Mouse (Mus musculus): ENCODE measurements at regions not wholly inside any gene's neighbourhood (a gene's known extent, or its start where the extent isn't known, plus 50 kb on each side); places are given as distances from the start of the nearest gene placed in this dataset.
A peak's percentile ranks its signal among the peaks of the same experiment; 100 is the strongest.

GRCm38 (mm10) chr1:132820136-132820535, 59.9 kb upstream of the Lrrn2 start:
- DNase-seq (ENCODE audit: low spot score in 2 of 2): no peak

- peak; percentile 34 to 38 for DNase-seq (ENCODE audit: low spot score in 2 of 2)
These were observed 61.8 kb upstream of the Lrrn2 start for GRCm38 (mm10) chr1:132818296-132818695.

GRCm38 (mm10) chr1:132817366-132817765, 62.7 kb upstream of the Lrrn2 start:
- DNase-seq (ENCODE audit: low spot score in 2 of 2): no peak

GRCm38 (mm10) chr1:132805543-132805942, 63.9 kb upstream of the Nfasc start:
- no peak for DNase-seq (ENCODE audit: low spot score in 2 of 2)

GRCm38 (mm10) chr1:132803842-132804241, 62.2 kb upstream of the Nfasc start:
- DNase-seq (ENCODE audit: low spot score in 2 of 2): no peak

GRCm38 (mm10) chr1:132802380-132802779, 60.8 kb upstream of the Nfasc start:
- peak; percentile 39 to 43 for DNase-seq (ENCODE audit: low spot score in 2 of 2)

- DNase-seq (ENCODE audit: low spot score in 2 of 2): no peak
These were observed 58.7 kb upstream of the Nfasc start for GRCm38 (mm10) chr1:132800285-132800684.

GRCm38 (mm10) chr1:132799258-132799657, 57.7 kb upstream of the Nfasc start:
- no peak for DNase-seq (ENCODE audit: low spot score in 2 of 2)

- no peak for DNase-seq (ENCODE audit: low spot score in 2 of 2)
These were observed 52.9 kb upstream of the Nfasc start for GRCm38 (mm10) chr1:132794462-132794861.
